Mouse (Mus musculus) v-Abl transformed pro-B cells (cell line): ENCODE data around the gene 3110082J24Rik.

ENCODE experiments used
- in situ Hi-C, 2 experiments: fragments of 400-800 bp; cut with MboI; formaldehyde crosslinking; loops; one replicate each; pipeline ENCODE4 v1.15.1; 2025; ENCODE audit not compliant: unreplicated experiment in 2 of 2

The 3110082J24Rik gene

DNA sequence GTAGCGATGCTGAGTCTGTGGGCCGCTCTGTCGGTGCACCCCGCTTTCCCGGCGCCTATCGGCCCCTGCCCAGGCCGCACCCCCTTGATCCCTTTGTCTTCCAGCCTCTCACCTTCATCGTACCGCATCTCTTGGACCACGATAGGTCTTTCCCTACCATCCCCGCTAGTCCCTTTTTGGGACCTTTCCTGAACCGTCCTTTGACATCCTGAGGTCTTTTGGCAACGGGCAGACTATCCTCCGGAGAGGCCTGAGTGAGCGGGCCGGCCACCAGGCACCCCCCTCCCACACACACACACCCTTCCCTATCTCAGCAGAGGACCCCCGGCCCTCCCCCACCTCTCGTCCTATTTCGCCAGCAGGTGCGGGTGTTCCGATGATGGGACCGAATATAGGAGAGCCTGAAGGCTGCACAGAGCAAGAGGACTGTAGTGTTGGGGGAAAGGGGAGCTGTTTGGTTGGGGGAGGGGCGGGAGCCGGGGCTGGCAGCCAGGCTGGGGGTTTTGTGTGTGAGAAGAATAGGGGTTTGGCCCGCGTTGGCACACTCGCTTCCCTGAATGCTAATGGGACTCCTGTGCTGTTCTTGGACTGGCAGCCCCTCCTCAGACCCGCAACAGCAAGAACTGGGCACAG is at the start of gene 3110082J24Rik:
Gene 3110082J24Rik (minus strand): TSS at position 419 of the 633 bp plus-strand sequence.
- in situ Hi-C loops = no loop called here

DNA sequence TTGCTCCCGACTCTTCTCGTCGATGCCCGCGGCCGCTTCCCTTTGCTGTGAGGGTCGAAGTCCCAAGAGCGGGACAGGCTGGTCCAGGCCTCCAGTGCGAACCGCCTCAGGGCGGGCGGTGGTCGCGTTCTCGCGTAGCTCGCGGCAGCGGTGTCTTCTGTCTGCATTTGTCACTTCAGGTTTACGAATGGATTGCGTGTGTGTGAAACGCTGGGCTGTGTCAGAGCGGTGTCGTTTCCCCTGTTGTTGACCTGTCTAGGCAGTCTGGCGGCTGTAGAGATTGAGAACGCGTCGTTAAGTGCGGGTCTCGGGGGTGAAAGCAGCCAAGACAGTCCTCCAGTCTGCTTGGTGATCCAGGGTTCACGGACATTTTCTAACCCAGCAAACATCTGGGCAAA is 49.5 kb upstream of the 3110082J24Rik start:
- in situ Hi-C loops = no loop called here

GRCm38 (mm10) chr5:30154474-30155394 is 48.8 kb upstream of the 3110082J24Rik start, which contains the start of the genes Hadha and Hadhb:
Gene Hadha (minus strand): TSS chr5:30155162.
Gene Hadhb (plus strand): TSS chr5:30155248.
- in situ Hi-C loops = no loop called here

DNA sequence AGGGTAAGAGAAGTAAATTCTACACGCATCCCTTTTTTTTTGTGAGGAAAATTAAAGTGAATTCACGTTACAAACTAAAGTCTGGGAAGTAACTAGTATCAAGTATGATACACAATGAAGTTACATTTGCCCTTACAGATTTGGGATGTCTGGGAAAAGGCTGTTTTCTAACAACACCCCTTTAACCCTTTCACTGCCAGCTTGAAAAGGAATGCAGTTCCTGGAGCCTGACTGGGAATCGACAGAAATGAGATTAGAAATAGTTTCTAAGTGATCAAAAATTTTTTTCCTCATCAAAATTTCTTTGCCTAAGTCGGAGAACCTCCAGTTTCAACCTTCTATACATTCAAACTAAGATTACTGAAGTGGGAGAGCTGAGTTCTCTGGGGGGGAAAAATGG is 48.1 kb upstream of the 3110082J24Rik start:
- in situ Hi-C loops = no loop called here

- in situ Hi-C loops = no loop called here
These were observed 47.3 kb upstream of the 3110082J24Rik start for GRCm38 (mm10) chr5:30153222-30153621.

DNA sequence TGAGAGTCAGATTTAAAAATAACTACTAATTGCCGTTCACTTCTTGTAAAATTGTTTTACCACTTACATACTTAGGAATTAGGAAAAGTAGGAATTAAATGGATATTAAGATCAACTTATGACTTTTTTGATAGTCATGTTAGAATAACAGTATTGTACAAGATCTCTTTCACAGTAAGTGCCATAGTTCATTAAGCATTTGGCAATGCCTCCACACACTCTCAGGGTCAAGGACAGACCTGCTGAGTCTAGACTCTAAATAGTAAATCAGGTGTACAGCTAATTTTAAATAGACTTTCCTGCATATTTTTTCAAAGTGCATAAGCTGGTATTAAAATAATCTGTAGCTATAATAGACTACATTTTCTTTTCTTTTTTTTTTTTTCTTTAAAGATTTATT is 46.5 kb upstream of the 3110082J24Rik start:
- in situ Hi-C loops = no loop called here

GRCm38 (mm10) chr5:30152007-30152406 is 46.1 kb upstream of the 3110082J24Rik start:
- in situ Hi-C loops = no loop called here

GRCm38 (mm10) chr5:30148133-30148920 is 42.4 kb upstream of the 3110082J24Rik start:
- in situ Hi-C loops = no loop called here

DNA sequence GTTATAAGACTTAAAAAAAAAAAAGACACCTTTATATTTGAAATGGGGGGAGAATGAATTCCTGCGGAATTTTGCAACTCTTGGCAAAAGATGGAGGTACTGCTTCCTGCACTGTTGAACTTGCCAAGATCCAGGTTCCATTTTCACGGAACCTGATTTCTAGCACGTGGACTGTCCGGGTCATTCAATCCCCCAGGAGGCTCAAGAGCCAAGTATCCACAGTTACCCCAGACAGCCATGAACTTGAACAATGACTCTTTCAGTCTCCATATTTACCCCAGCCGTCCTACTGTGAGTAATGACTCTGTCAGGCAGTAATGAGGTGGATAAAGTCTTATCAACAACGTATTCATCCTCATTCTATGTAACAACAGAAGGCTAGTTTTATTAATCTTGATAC is 40.6 kb upstream of the 3110082J24Rik start:
- in situ Hi-C loops = no loop called here

DNA sequence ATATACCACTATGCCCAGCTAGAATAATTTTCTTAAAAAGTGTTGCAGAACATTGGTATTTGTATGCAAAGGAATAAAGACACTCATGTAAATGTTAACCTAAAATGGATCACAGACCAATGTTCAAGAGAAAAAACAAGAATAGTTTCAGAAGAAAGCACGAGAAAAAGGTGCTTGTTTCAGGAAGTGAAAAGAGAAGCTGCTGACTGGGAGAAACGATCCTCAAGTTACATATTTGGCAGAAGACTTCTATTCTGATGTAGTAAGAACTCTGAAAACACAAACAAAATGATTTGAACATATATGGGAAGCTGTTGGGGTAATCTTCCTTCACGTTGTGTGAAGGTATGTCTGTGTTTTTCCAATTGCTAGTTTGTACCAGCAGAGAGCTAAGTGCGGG is 32.3 kb upstream of the 3110082J24Rik start:
- in situ Hi-C loops = no loop called here

DNA sequence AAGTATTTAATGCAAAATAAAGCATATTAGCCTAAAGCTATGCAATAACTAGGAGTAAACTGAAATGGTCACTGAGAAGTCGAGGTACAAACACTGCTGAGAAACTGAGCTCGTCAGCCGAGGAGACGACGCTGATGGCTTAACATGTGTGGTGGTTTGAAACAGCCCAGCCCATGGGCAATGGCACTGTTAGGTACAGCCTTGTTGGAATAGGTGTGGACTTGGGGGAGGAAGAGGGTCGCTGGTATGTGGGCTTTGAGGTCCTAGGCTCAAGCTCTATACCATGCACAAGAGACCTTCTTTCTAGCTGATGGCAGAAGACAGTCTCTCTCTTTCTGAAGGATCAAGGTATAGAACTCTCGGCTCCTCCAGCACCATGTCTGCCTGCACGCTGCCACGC is 31.4 kb upstream of the 3110082J24Rik start:
- in situ Hi-C loops = no loop called here

DNA sequence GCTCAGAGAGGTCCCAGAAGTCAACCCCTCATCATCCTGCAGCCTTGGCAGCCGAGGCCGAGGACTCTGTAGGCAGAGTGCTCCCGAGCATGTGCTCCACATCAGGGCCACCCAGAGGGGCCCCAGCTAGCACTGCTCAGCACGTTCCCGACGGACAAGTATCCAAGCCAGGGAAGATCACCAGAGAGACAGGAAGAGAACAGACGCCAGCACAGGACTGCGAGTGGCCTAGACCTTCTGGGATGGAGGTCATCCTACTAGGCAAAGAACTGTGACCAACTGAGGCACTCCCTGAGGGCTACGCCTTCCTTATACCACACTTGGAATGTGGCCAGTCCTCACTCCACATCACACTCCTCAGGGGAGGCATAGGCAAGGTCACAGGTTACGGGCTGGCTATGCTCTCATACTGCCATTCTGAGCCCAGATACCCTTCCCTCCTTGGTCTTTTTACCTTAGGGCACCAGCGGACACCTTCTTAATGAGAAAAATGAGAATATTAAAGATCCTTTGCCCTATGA is 29.9 kb upstream of the 3110082J24Rik start:
- in situ Hi-C loops = no loop called here

- in situ Hi-C loops = no loop called here
These were observed 26.3 kb upstream of the 3110082J24Rik start for GRCm38 (mm10) chr5:30132173-30132572.

GRCm38 (mm10) chr5:30131246-30131645 is 25.4 kb upstream of the 3110082J24Rik start:
- in situ Hi-C loops = no loop called here

GRCm38 (mm10) chr5:30128680-30129079 is 22.8 kb upstream of the 3110082J24Rik start:
- in situ Hi-C loops = no loop called here

- in situ Hi-C loops = no loop called here
These were observed 22.2 kb upstream of the 3110082J24Rik start for GRCm38 (mm10) chr5:30127921-30128597.

DNA sequence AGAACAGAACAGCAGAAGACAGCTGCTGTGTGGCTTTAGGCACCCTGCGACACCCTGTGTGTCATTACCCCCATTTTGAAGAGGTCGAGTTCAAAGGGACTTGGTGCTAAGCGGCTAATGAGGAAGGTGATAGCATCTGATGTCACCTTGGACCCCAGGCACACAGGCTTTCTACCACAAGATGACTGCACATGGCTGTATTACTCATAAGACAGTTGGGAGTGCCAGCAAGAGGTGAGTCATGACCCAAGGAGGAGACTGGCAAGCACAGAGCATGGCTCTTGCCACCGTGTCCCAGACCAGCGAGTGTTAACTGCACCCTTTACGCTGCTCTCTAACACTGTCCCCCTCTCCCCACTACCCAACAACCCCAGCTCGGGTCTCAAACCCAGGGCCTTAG is 20.9 kb upstream of the 3110082J24Rik start:
- in situ Hi-C loops = no loop called here

DNA sequence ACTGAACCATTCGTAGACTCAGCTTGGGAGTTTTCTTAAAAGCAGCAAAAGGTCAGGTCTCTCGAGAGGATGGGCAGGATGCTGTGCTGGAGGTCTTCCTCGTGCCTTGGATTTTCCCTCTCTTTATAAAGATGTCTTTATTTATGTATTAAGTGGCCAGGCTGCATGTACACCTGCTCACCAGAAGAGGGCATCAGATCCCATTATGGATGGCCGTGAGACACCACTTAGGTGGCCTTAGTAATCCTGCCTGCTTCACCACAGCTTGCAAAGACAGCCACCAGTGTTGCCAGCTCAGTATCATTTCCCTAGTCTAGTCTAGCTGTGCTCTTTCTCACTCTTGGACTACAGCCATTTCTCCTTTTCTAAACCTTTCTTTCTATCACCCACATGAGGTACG is 19.7 kb upstream of the 3110082J24Rik start:
- in situ Hi-C loops = no loop called here

DNA sequence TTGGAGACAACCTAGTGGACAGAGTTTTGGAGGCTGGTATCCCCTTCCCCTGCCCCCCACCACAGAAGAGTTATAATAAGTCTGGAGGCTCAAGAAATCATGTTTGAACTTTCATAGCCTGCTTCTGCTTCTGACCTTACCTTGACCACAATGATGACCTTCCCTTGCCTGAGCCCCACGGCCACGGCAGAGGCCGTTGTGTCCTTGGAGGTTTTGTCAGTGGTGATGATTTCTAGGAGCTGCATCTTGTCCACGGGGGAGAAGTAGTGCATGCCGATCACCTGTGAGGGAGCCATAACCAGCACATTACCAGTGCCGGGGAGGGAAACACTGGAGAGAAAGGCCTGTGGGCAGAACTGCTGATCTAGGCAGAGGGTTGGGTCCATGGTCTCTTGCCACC is 16.6 kb upstream of the 3110082J24Rik start:
- in situ Hi-C loops = no loop called here

DNA sequence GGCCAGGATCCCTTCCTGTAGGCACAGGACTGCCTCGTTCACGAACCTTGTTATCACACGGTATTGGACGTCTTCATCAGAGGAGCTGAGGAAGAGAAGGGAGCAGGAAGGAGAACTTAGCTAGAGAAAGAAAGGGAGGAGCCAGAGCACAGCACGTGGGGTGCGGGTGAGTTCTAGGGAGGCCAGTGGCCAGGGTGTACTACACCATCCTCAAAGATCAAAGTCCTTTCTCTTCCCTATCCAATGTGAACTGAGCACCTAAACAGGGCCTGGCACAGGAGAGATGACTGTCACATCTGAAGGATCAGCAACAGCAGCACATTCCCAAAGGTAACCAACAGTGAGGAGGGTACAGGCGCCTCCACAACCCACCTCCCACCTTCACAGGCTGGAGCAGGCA is 14.2 kb upstream of the 3110082J24Rik start:
- in situ Hi-C loops = no loop called here
